Mouse (Mus musculus): ENCODE results near the gene Per2. TPM values are rescaled to one million over a fixed set of nuclear protein-coding genes. Genes with fewer than 3 reads are reported as not detected.

Per2 gene
- total and polyA plus RNA-seq, 3 experiments = 2.7 to 5.8 (median 4.7) TPM

GRCm38 (mm10) chr1:91456301-91456801 lies 2.8 kb downstream of the Per2 start:
- H3K4me1 ChIP-seq (ENCODE audit: control insufficient read depth in 1 of 2, insufficient read depth in 2 of 2) = peaks cover 6 to 54% of the 10 kb centered on the region in 2 experiments; a peak in 3 of 4 replicates
- peaks cover 0 to 2% of the 10 kb centered on the region in 2 experiments for H3K36me3 ChIP-seq (replicated peaks in 1 of 2; ENCODE audit: control insufficient read depth in 1 of 2, insufficient read depth in 1 of 2, low read length in 1 of 2)
- H3K9ac ChIP-seq (ENCODE audit: insufficient read depth, low read depth) = no peak overlapping the region
- H3K27me3 ChIP-seq (replicated peaks) = no peaks in the 10 kb centered on the region
- H3K79me2 ChIP-seq (replicated peaks; ENCODE audit: control insufficient read depth, extremely low read depth, insufficient read depth, poor library complexity, severe bottlenecking) = peaks cover 3% of the 10 kb centered on the region; the same call in 1 of the 2 replicates
- H3K27ac ChIP-seq (ENCODE audit: insufficient read depth, low read depth) = peak overlapping the region; percentile 39; the same call in 1 of the 2 replicates
- no peak for DNase-seq (ENCODE audit: extremely low read depth)
- in situ Hi-C loops (cut with MboI; ENCODE audit: low pct_ligation_motif_present, low pct_unique_long_range_greater_than_20kb, low sequenced_read_pairs) (no loop called here), dilution Hi-C loops (cut with MboI; ENCODE audit: extremely low pct_ligation_motif_present, extremely low pct_unique_long_range_greater_than_20kb, low sequenced_read_pairs) (no loop called here)
- H3K9me3 ChIP-seq (replicated peaks; ENCODE audit: low read length) = no peaks in the 10 kb centered on the region
- TF ChIP-seq TBP (conservative IDR thresholded peaks at IDR 0.05; ENCODE audit: low read depth, low read length) = no peak
- no peak for TF ChIP-seq ZC3H11A (IDR thresholded peaks at IDR 0.05; ENCODE audit: low read depth, low read length)
- TF ChIP-seq MYC (IDR thresholded peaks at IDR 0.05; ENCODE audit: low read depth, low read length) = no peak
- TF ChIP-seq IRF4 (IDR thresholded peaks at IDR 0.05; ENCODE audit: low read depth, low read length) = no peak
- TF ChIP-seq POLR2A (IDR thresholded peaks at IDR 0.05; ENCODE audit: low read depth, low read length) = no peak
- TF ChIP-seq MAZ (IDR thresholded peaks at IDR 0.05; ENCODE audit: low read depth, low read length) = no peak
- no peak for TF ChIP-seq RAD21 (IDR thresholded peaks at IDR 0.05; ENCODE audit: low read depth, low read length)
- no peak for TF ChIP-seq KAT2A (IDR thresholded peaks at IDR 0.05; ENCODE audit: insufficient replicate concordance, low read length)
- TF ChIP-seq BHLHE40 (IDR thresholded peaks at IDR 0.05; ENCODE audit: low read depth, low read length) = no peak
- TF ChIP-seq PAX5 (IDR thresholded peaks at IDR 0.05; ENCODE audit: low read length) = no peak
- no peak for TF ChIP-seq MAX (IDR thresholded peaks at IDR 0.05; ENCODE audit: low read length)
- TF ChIP-seq MAFK (IDR thresholded peaks at IDR 0.05; ENCODE audit: insufficient replicate concordance, low read length) = no peak
- TF ChIP-seq CHD1 (IDR thresholded peaks at IDR 0.05; ENCODE audit: low read depth, low read length) = no peak
- TF ChIP-seq NRF1 (IDR thresholded peaks at IDR 0.05; ENCODE audit: low read depth, low read length) = no peak
- no peak for TF ChIP-seq CTCF (conservative IDR thresholded peaks at IDR 0.05 in 1 of 2, IDR thresholded peaks at IDR 0.05 in 1 of 2; ENCODE audit: low read depth in 2 of 2, low read length in 2 of 2)
- TF ChIP-seq POLR2AphosphoS2 (IDR thresholded peaks at IDR 0.05; ENCODE audit: low read depth, low read length) = no peak
- TF ChIP-seq JUND (conservative IDR thresholded peaks at IDR 0.05; ENCODE audit: low read depth, low read length) = no peak
- TF ChIP-seq CHD2 (IDR thresholded peaks at IDR 0.05; ENCODE audit: low read length) = no peak
- TF ChIP-seq ZKSCAN1 (IDR thresholded peaks at IDR 0.05; ENCODE audit: borderline replicate concordance, low read depth, low read length) = no peak
- TF ChIP-seq RCOR1 (conservative IDR thresholded peaks at IDR 0.05; ENCODE audit: low read depth, low read length) = no peak
- no peak overlapping the region for H3K4me3 ChIP-seq (replicated peaks in 1 of 3; ENCODE audit: low read depth in 2 of 3, low read length in 2 of 3, poor library complexity in 1 of 3)
- H3K4me2 ChIP-seq (ENCODE audit: insufficient read depth, low read depth, poor library complexity, severe bottlenecking) = peak overlapping the region; percentile 14; the same call in 1 of the 2 replicates

- no peak for DNase-seq (ENCODE audit: extremely low read depth)
- in situ Hi-C loops (cut with MboI; ENCODE audit: low pct_ligation_motif_present, low pct_unique_long_range_greater_than_20kb, low sequenced_read_pairs) = no loop called here
- H3K4me3 ChIP-seq (replicated peaks in 1 of 3; ENCODE audit: low read depth in 2 of 3, low read length in 2 of 3, poor library complexity in 1 of 3) = no peak overlapping the region
- H3K9ac ChIP-seq (ENCODE audit: insufficient read depth, low read depth) = no peak overlapping the region
- dilution Hi-C loops (cut with MboI; ENCODE audit: extremely low pct_ligation_motif_present, extremely low pct_unique_long_range_greater_than_20kb, low sequenced_read_pairs) = no loop called here
- no peaks in the 10 kb centered on the region for H3K9me3 ChIP-seq (replicated peaks; ENCODE audit: low read length)
- peak overlapping the region; percentile 39; the same call in 1 of the 2 replicates for H3K27ac ChIP-seq (ENCODE audit: insufficient read depth, low read depth)
- no peaks in the 10 kb centered on the region for H3K27me3 ChIP-seq (replicated peaks)
- peaks cover 0 to 7% of the 10 kb centered on the region in 2 experiments for H3K36me3 ChIP-seq (replicated peaks in 1 of 2; ENCODE audit: control insufficient read depth in 1 of 2, insufficient read depth in 1 of 2, low read length in 1 of 2)
- peaks cover 3% of the 10 kb centered on the region; the same call in 1 of the 2 replicates for H3K79me2 ChIP-seq (replicated peaks; ENCODE audit: control insufficient read depth, extremely low read depth, insufficient read depth, poor library complexity, severe bottlenecking)
- TF ChIP-seq ELF1 (IDR thresholded peaks at IDR 0.05; ENCODE audit: low read depth, low read length) = no peak
- no peak for TF ChIP-seq GABPA (IDR thresholded peaks at IDR 0.05; ENCODE audit: insufficient replicate concordance, low read depth, low read length)
- no peak for TF ChIP-seq SIN3A (IDR thresholded peaks at IDR 0.05; ENCODE audit: low read length)
- no peak for TF ChIP-seq NELFE (IDR thresholded peaks at IDR 0.05; ENCODE audit: low read depth, low read length)
- no peak for TF ChIP-seq CHD2 (IDR thresholded peaks at IDR 0.05; ENCODE audit: low read length)
- no peak for TF ChIP-seq PAX5 (IDR thresholded peaks at IDR 0.05; ENCODE audit: low read length)
- no peak for TF ChIP-seq RAD21 (IDR thresholded peaks at IDR 0.05; ENCODE audit: low read depth, low read length)
- TF ChIP-seq MAX (IDR thresholded peaks at IDR 0.05; ENCODE audit: low read length) = no peak
- TF ChIP-seq E2F4 (IDR thresholded peaks at IDR 0.05; ENCODE audit: insufficient replicate concordance, low read depth, low read length) = no peak
- no peak for TF ChIP-seq ZKSCAN1 (IDR thresholded peaks at IDR 0.05; ENCODE audit: borderline replicate concordance, low read depth, low read length)
- TF ChIP-seq JUND (conservative IDR thresholded peaks at IDR 0.05; ENCODE audit: low read depth, low read length) = no peak
- no peak for TF ChIP-seq TBP (conservative IDR thresholded peaks at IDR 0.05; ENCODE audit: low read depth, low read length)
- peak overlapping the region; percentile 14; the same call in 1 of the 2 replicates for H3K4me2 ChIP-seq (ENCODE audit: insufficient read depth, low read depth, poor library complexity, severe bottlenecking)
- H3K4me1 ChIP-seq (ENCODE audit: control insufficient read depth in 1 of 2, insufficient read depth in 2 of 2) = peaks cover 6 to 53% of the 10 kb centered on the region in 2 experiments; a peak in 3 of 4 replicates
Observed at GRCm38 (mm10) chr1:91455661-91456161, 3.4 kb downstream of the Per2 start.
